Mouse (Mus musculus): ENCODE results near the gene Nes.

GRCm38 (mm10) chr3:87970939-87971488 is at the start of gene Nes:
- TF ChIP-seq CTCF (IDR thresholded peaks at IDR 0.05; ENCODE audit: low read depth): no peak
- TF ChIP-seq EP300 (optimal IDR thresholded peaks at IDR 0.05): no peak
